Comparison of ENCODE assay signal across 9 mouse cellular contexts in the genomic region with DNA sequence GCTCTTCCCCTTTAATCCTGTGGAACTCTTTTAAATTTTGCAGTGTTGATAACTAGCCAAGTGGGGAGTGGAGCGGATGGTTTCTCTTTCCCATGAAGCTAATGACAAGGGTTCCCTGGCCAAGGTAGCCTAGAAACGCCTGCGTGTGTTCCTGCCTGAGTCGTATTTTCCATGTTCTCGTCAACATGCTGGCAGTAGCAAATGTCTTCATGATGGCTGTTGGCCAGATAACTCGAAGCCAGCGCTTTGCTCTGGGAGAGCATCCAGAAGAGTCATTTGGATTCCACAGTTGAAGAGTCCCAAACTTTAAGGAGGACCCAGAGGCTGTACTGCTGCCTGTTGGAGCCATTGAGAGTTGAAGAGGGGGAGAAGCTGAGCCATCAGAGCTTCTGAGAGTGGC. TPM values are rescaled to one million over a fixed set of nuclear protein-coding genes. Genes with fewer than 3 reads are reported as not detected.
DNase-seq lines count a peak whose midpoint lies in the region; ATAC-seq lines count a peak whose summit lies in the region.
"Had no signal": no experiment of that assay in that cellular context is flagged by ENCODE, and none has a peak within 500 bp of the region (broad histone marks: within the 10 kb centered on the region; RNA-seq: fewer than 3 reads in every experiment).

No protein-coding gene starts in this region.

- H3K9me3 ChIP-seq in forebrain, embryonic 15.5 days, result no peaks in the 10 kb centered on the region
- no peaks in the 10 kb centered on the region for H3K9me3 ChIP-seq in forebrain, embryonic 10.5 days
- no peaks in the 10 kb centered on the region for H3K9me3 ChIP-seq in lung, embryonic 15.5 days

- no peak overlapping the region for H3K4me3 ChIP-seq in forebrain, embryonic 15.5 days
- no peak overlapping the region for H3K4me3 ChIP-seq in forebrain, embryonic 10.5 days
- H3K4me3 ChIP-seq in lung, embryonic 15.5 days, result no peak overlapping the region
- H3K4me3 ChIP-seq: megakaryocyte, embryonic 14.5 days had no signal

- no peak overlapping the region for H3K4me2 ChIP-seq in forebrain, embryonic 15.5 days (replicated peaks)
- no peak overlapping the region for H3K4me2 ChIP-seq in lung, embryonic 15.5 days

- DNase-seq in forebrain, embryonic 10.5 days (ENCODE audit: extremely low spot score, low spot score), result no peak
- peak; percentile 67 for DNase-seq in adrenal gland, postnatal 10 days
- peak; percentile 96 for DNase-seq in gastrocnemius, adult 18-20 months (ENCODE audit: low spot score)
- peak; percentile 76 for DNase-seq in kidney, postnatal 14 days
- peak; percentile 17 for DNase-seq in urinary bladder, postnatal 10 days (ENCODE audit: low spot score)
- DNase-seq in spleen, postnatal 14 days (ENCODE audit: low spot score in 2 of 2), result no peak

- peak; percentile 64 for ATAC-seq in forebrain, embryonic 15.5 days (replicated peaks)
- peak; percentile 88 for ATAC-seq in lung, embryonic 15.5 days (ENCODE audit: borderline replicate concordance, extremely low read depth, low FRiP score, low TSS enrichment)

- no peaks in the 10 kb centered on the region for H3K27me3 ChIP-seq in forebrain, embryonic 15.5 days
- no peaks in the 10 kb centered on the region for H3K27me3 ChIP-seq in forebrain, embryonic 10.5 days (ENCODE audit: poor library complexity, severe bottlenecking)
- no peaks in the 10 kb centered on the region for H3K27me3 ChIP-seq in lung, embryonic 15.5 days
- H3K27me3 ChIP-seq: megakaryocyte, embryonic 14.5 days had no signal

- no peaks in the 10 kb centered on the region for H3K4me1 ChIP-seq in forebrain, embryonic 15.5 days
- H3K4me1 ChIP-seq in forebrain, embryonic 10.5 days, result no peaks in the 10 kb centered on the region
- no peaks in the 10 kb centered on the region for H3K4me1 ChIP-seq in lung, embryonic 15.5 days
- H3K4me1 ChIP-seq: megakaryocyte, embryonic 14.5 days had no signal

- 64% methylated on average over 7 of the region's 7 CpGs for WGBS in forebrain, embryonic 15.5 days
- 95% methylated on average over 7 of the region's 7 CpGs for WGBS in forebrain, embryonic 10.5 days
- WGBS in lung, embryonic 15.5 days, result 39% methylated on average over 7 of the region's 7 CpGs

- no peak overlapping the region for H3K9ac ChIP-seq in forebrain, embryonic 15.5 days (replicated peaks)
- no peak overlapping the region for H3K9ac ChIP-seq in lung, embryonic 15.5 days

- no peak overlapping the region for H3K27ac ChIP-seq in forebrain, embryonic 15.5 days (replicated peaks)
- H3K27ac ChIP-seq in forebrain, embryonic 10.5 days, result no peak overlapping the region
- peak overlapping the region; percentile 50; the same call in 1 of the 2 replicates for H3K27ac ChIP-seq in lung, embryonic 15.5 days

- H3K36me3 ChIP-seq in forebrain, embryonic 15.5 days, result no peaks in the 10 kb centered on the region
- H3K36me3 ChIP-seq in forebrain, embryonic 10.5 days (replicated peaks), result no peaks in the 10 kb centered on the region
- H3K36me3 ChIP-seq in lung, embryonic 15.5 days, result no peaks in the 10 kb centered on the region

RNA-seq across cellular contexts. Expression of gene Dpt, which starts 25.8 kb away (rescaled TPM):
- polyA plus RNA-seq in forebrain, embryonic 15.5 days (2015; fragmentation: Nextera tagmentation; extraction: Ambion mirVana), result not detected in 2 replicates
- polyA plus RNA-seq in forebrain, embryonic 10.5 days (2016; fragmentation: Nextera tagmentation; extraction: Ambion mirVana), result not detected in 2 replicates
- 10 to 100 TPM; 73.5 to 90.4 TPM for total RNA-seq in adrenal gland, postnatal 10 days (2021)
- total RNA-seq in gastrocnemius, adult 18-20 months (2021), result 10 to 100 TPM; 47.4 to 53.0 TPM
- 15.1 and 19.8 TPM in 2 replicates for polyA plus RNA-seq in lung, embryonic 15.5 days (2015; fragmentation: Nextera tagmentation; extraction: Ambion mirVana)

Comparison
In these comparisons a context has a peak if more than half of its experiments do, and no peak if none do; other contexts are left out.
1. DNase-seq: peak in adrenal gland, postnatal 10 days (single experiment), gastrocnemius, adult 18-20 months (single experiment), kidney, postnatal 14 days (single experiment) and urinary bladder, postnatal 10 days (single experiment); none in forebrain, embryonic 10.5 days (single experiment) and spleen, postnatal 14 days (0 of 2).
2. RNA of gene Dpt, which starts 25.8 kb away (polyA plus RNA-seq): 15.1 to 19.8 TPM in lung, embryonic 15.5 days; not detected in forebrain, embryonic 15.5 days and not detected in forebrain, embryonic 10.5 days; every median in the first group is over 10 times any median in the second.